Mouse (Mus musculus): ENCODE data around the gene Zfp810. TPM values are rescaled to one million over a fixed set of nuclear protein-coding genes. Genes with fewer than 3 reads are reported as not detected.

The Zfp810 gene
- polyA plus RNA-seq, 1 experiment from 2014 or later: 7.7 TPM

DNA sequence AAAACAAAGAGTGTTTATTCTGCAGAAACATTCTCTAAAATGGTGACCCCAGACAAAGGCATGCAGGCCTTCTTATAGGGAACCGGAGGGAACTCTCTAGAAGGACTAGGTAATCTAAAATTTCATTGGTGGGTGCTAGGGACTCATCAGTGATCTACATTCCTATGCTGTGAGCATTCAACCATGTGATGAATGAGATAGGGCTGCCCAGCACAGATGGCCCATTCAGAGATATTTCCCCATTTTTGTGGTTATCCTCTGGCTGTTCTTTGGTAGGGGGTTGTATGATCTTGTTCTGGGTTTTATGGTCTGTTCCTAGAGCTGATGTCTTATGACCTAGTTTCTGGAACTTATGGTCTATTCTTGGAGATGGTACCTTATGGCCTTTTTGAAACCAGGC is 38.6 kb downstream of the Zfp810 start:
- Histone ChIP-seq H3K9ac (ENCODE audit: low read depth, low read length) (no peak overlapping the region), H3K4me3 (ENCODE audit: low read depth, low read length) (no peak overlapping the region), H3K4me1 (replicated peaks; ENCODE audit: control insufficient read depth, insufficient read depth, low read length) (no peaks in the 10 kb centered on the region), H3K27ac (ENCODE audit: low read depth, low read length) (no peak overlapping the region), H3K9me3 (ENCODE audit: control insufficient read depth) (no peaks in the 10 kb centered on the region), H3K4me2 (replicated peaks; ENCODE audit: low read depth) (no peak overlapping the region), H3K36me3 (ENCODE audit: control insufficient read depth, insufficient read depth) (no peaks in the 10 kb centered on the region), H3K27me3 (replicated peaks; ENCODE audit: control insufficient read depth, insufficient read depth, low read length) (no peaks in the 10 kb centered on the region)
- ATAC-seq: no peak
- TF ChIP-seq CTCF (IDR thresholded peaks at IDR 0.05; ENCODE audit: low read depth): no peak
- WGBS: 96% methylated on average over 1 of the region's 1 CpGs

- TF ChIP-seq CTCF (IDR thresholded peaks at IDR 0.05; ENCODE audit: low read depth): no peak
- ATAC-seq: no peak
- Histone ChIP-seq H3K9ac (ENCODE audit: low read depth, low read length) (no peak overlapping the region), H3K27ac (ENCODE audit: low read depth, low read length) (no peak overlapping the region), H3K36me3 (ENCODE audit: control insufficient read depth, insufficient read depth) (no peaks in the 10 kb centered on the region), H3K9me3 (ENCODE audit: control insufficient read depth) (no peaks in the 10 kb centered on the region), H3K27me3 (replicated peaks; ENCODE audit: control insufficient read depth, insufficient read depth, low read length) (no peaks in the 10 kb centered on the region), H3K4me2 (replicated peaks; ENCODE audit: low read depth) (no peak overlapping the region), H3K4me1 (replicated peaks; ENCODE audit: control insufficient read depth, insufficient read depth, low read length) (no peaks in the 10 kb centered on the region), H3K4me3 (ENCODE audit: low read depth, low read length) (no peak overlapping the region)
- WGBS: 87% methylated on average over 10 of the region's 10 CpGs
Measured at GRCm38 (mm10) chr9:22262611-22263010, 44.8 kb downstream of the Zfp810 start.

GRCm38 (mm10) chr9:22261594-22261993 is 45.9 kb downstream of the Zfp810 start:
- Histone ChIP-seq H3K9me3 (ENCODE audit: control insufficient read depth) (no peaks in the 10 kb centered on the region), H3K4me2 (replicated peaks; ENCODE audit: low read depth) (no peak overlapping the region), H3K9ac (ENCODE audit: low read depth, low read length) (no peak overlapping the region), H3K27me3 (replicated peaks; ENCODE audit: control insufficient read depth, insufficient read depth, low read length) (no peaks in the 10 kb centered on the region), H3K4me3 (ENCODE audit: low read depth, low read length) (no peak overlapping the region), H3K4me1 (replicated peaks; ENCODE audit: control insufficient read depth, insufficient read depth, low read length) (no peaks in the 10 kb centered on the region), H3K36me3 (ENCODE audit: control insufficient read depth, insufficient read depth) (no peaks in the 10 kb centered on the region), H3K27ac (ENCODE audit: low read depth, low read length) (no peak overlapping the region)
- no peak for TF ChIP-seq CTCF (IDR thresholded peaks at IDR 0.05; ENCODE audit: low read depth)
- ATAC-seq: no peak
- 57% methylated on average over 1 of the region's 1 CpGs for WGBS

DNA sequence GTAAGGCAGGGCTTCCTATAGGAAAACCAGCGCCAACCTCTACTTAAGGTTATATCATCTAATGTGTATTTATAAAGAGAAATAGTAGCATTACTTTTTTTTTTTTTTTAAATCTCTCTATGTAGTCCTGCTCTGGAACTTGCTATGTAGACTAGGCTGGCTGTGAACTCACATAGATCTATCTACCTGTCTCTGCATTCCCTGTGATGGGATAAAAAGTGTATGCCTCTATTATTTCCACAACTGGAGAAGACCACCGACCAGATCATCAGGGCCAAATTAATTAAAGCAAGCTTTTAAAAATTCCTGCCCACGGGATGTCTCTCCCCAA is 47.4 kb downstream of the Zfp810 start:
- no peak for TF ChIP-seq CTCF (IDR thresholded peaks at IDR 0.05; ENCODE audit: low read depth)
- ATAC-seq: no peak
- no peak overlapping the region for H3K27ac ChIP-seq (ENCODE audit: low read depth, low read length)
- no peaks in the 10 kb centered on the region for H3K4me1 ChIP-seq (replicated peaks; ENCODE audit: control insufficient read depth, insufficient read depth, low read length)
- 25% methylated on average over 3 of the region's 3 CpGs for WGBS
- H3K4me2 ChIP-seq (replicated peaks; ENCODE audit: low read depth): peak overlapping the region; percentile 87
- no peak overlapping the region for H3K9ac ChIP-seq (ENCODE audit: low read depth, low read length)
- H3K27me3 ChIP-seq (replicated peaks; ENCODE audit: control insufficient read depth, insufficient read depth, low read length): no peaks in the 10 kb centered on the region
- H3K36me3 ChIP-seq (ENCODE audit: control insufficient read depth, insufficient read depth): no peaks in the 10 kb centered on the region
- no peaks in the 10 kb centered on the region for H3K9me3 ChIP-seq (ENCODE audit: control insufficient read depth)
- peak overlapping the region; percentile 68 for H3K4me3 ChIP-seq (ENCODE audit: low read depth, low read length)

- H3K27ac ChIP-seq (ENCODE audit: low read depth, low read length): peak within 1 kb of the TSS; percentile 22; the same call in 1 of the 2 replicates
- WGBS: 2% methylated on average over 35 of the region's 35 CpGs
Measured at GRCm38 (mm10) chr9:22259184-22260091, 48.0 kb downstream of the Zfp810 start, which contains the start of gene Zfp599. Gene Zfp599, minus strand, starts transcription at chr9:22259895.

GRCm38 (mm10) chr9:22258784-22259183 is 48.7 kb downstream of the Zfp810 start:
- Histone ChIP-seq H3K27me3 (replicated peaks; ENCODE audit: control insufficient read depth, insufficient read depth, low read length) (no peaks in the 10 kb centered on the region), H3K27ac (ENCODE audit: low read depth, low read length) (peak overlapping the region; percentile 22; the same call in 1 of the 2 replicates), H3K9ac (ENCODE audit: low read depth, low read length) (peak overlapping the region; percentile 81; the same call in 1 of the 2 replicates), H3K36me3 (ENCODE audit: control insufficient read depth, insufficient read depth) (peaks cover 5% of the 10 kb centered on the region; the same call in 1 of the 2 replicates), H3K4me2 (replicated peaks; ENCODE audit: low read depth) (peak overlapping the region; percentile 87), H3K9me3 (ENCODE audit: control insufficient read depth) (no peaks in the 10 kb centered on the region), H3K4me1 (replicated peaks; ENCODE audit: control insufficient read depth, insufficient read depth, low read length) (no peaks in the 10 kb centered on the region), H3K4me3 (ENCODE audit: low read depth, low read length) (peak overlapping the region; percentile 68)
- ATAC-seq: 0 out of 2 replicates have a peak, but pooled peaks have one; percentile 5
- TF ChIP-seq CTCF (IDR thresholded peaks at IDR 0.05; ENCODE audit: low read depth): no peak
- 76% methylated on average over 8 of the region's 8 CpGs for WGBS

More at GRCm38 (mm10) chr9:22259184-22260091, 48.0 kb downstream of the Zfp810 start, which contains the start of gene Zfp599:
- no peaks in the 10 kb centered on the region for H3K36me3 ChIP-seq (ENCODE audit: control insufficient read depth, insufficient read depth)
- H3K4me3 ChIP-seq (ENCODE audit: low read depth, low read length): peak within 1 kb of the TSS; percentile 68
- TF ChIP-seq CTCF (IDR thresholded peaks at IDR 0.05; ENCODE audit: low read depth): no peak
- no peaks in the 10 kb centered on the region for H3K27me3 ChIP-seq (replicated peaks; ENCODE audit: control insufficient read depth, insufficient read depth, low read length)
- no peaks in the 10 kb centered on the region for H3K4me1 ChIP-seq (replicated peaks; ENCODE audit: control insufficient read depth, insufficient read depth, low read length)
- H3K9me3 ChIP-seq (ENCODE audit: control insufficient read depth): no peaks in the 10 kb centered on the region
- peak within 1 kb of the TSS; percentile 81 for H3K9ac ChIP-seq (ENCODE audit: low read depth, low read length)
- peak; percentile 98 for ATAC-seq
- peak within 1 kb of the TSS; percentile 87 for H3K4me2 ChIP-seq (replicated peaks; ENCODE audit: low read depth)

Measured in intestine, postnatal 0 days (tissue).